Mouse (Mus musculus): ENCODE measurements around the gene Eif4a3. TPM values are rescaled to one million over a fixed set of nuclear protein-coding genes. Genes with fewer than 3 reads are reported as not detected.
"Not testable (repeated sequence)": the region's sequence is repeated elsewhere in the genome, so short reads cannot be mapped to it uniquely, and the experiment has no call there.

Gene Eif4a3
- polyA plus RNA-seq, 1 experiment from 2014 or later = 329 TPM

- Histone ChIP-seq H3K36me3 (no peaks in the 10 kb centered on the region), H3K9me3 (replicated peaks) (no peaks in the 10 kb centered on the region), H3K4me1 (peaks cover 29% of the 10 kb centered on the region), H3K27me3 (no peaks in the 10 kb centered on the region), H3K27ac (replicated peaks) (no peak overlapping the region), H3K9ac (no peak overlapping the region), H3K4me3 (replicated peaks) (no peak overlapping the region), H3K4me2 (replicated peaks) (no peak overlapping the region)
- no peak for ATAC-seq (ENCODE audit: insufficient number of reproducible peaks, low FRiP score, low TSS enrichment, low read depth)
- 77% methylated on average over 7 of the region's 7 CpGs for whole genome bisulfite sequencing
Observed at GRCm38 (mm10) chr11:119265811-119266210, 34.1 kb downstream of the Eif4a3 start.

GRCm38 (mm10) chr11:119264413-119264812 lies 35.5 kb downstream of the Eif4a3 start:
- 90% methylated on average over 13 of the region's 13 CpGs for WGBS
- Histone ChIP-seq H3K4me3 (replicated peaks) (no peak overlapping the region), H3K4me2 (replicated peaks) (no peak overlapping the region), H3K9me3 (replicated peaks) (no peaks in the 10 kb centered on the region), H3K4me1 (peaks cover 20% of the 10 kb centered on the region), H3K9ac (no peak overlapping the region), H3K27me3 (no peaks in the 10 kb centered on the region), H3K27ac (replicated peaks) (no peak overlapping the region), H3K36me3 (no peaks in the 10 kb centered on the region)
- ATAC-seq (ENCODE audit: insufficient number of reproducible peaks, low FRiP score, low TSS enrichment, low read depth) = no peak

GRCm38 (mm10) chr11:119259977-119260376 lies 39.9 kb downstream of the Eif4a3 start:
- Histone ChIP-seq H3K27ac (replicated peaks) (no peak overlapping the region), H3K4me1 (peaks cover 15% of the 10 kb centered on the region), H3K27me3 (no peaks in the 10 kb centered on the region), H3K36me3 (no peaks in the 10 kb centered on the region), H3K9ac (no peak overlapping the region), H3K9me3 (replicated peaks) (no peaks in the 10 kb centered on the region), H3K4me3 (replicated peaks) (no peak overlapping the region), H3K4me2 (replicated peaks) (no peak overlapping the region)
- 86% methylated on average over 8 of the region's 8 CpGs for WGBS
- no peak for ATAC-seq (ENCODE audit: insufficient number of reproducible peaks, low FRiP score, low TSS enrichment, low read depth)

GRCm38 (mm10) chr11:119258572-119259322 lies 41.1 kb downstream of the Eif4a3 start:
- no peaks in the 10 kb centered on the region for H3K9me3 ChIP-seq (replicated peaks)
- peak overlapping the region; percentile 50 for H3K4me2 ChIP-seq (replicated peaks)
- H3K4me1 ChIP-seq = peaks cover 15% of the 10 kb centered on the region
- no peaks in the 10 kb centered on the region for H3K36me3 ChIP-seq
- WGBS = 64% methylated on average over 23 of the region's 23 CpGs
- H3K9ac ChIP-seq = no peak overlapping the region
- ATAC-seq (ENCODE audit: insufficient number of reproducible peaks, low FRiP score, low TSS enrichment, low read depth) = peak; percentile 68
- no peaks in the 10 kb centered on the region for H3K27me3 ChIP-seq
- peak overlapping the region; percentile 30 for H3K4me3 ChIP-seq (replicated peaks)
- peak overlapping the region; percentile 52 for H3K27ac ChIP-seq (replicated peaks)

- Histone ChIP-seq H3K9me3 (replicated peaks) (no peaks in the 10 kb centered on the region), H3K9ac (no peak overlapping the region), H3K36me3 (no peaks in the 10 kb centered on the region), H3K4me2 (replicated peaks) (peak overlapping the region; percentile 50), H3K27me3 (no peaks in the 10 kb centered on the region), H3K4me1 (peaks cover 19% of the 10 kb centered on the region), H3K4me3 (replicated peaks) (peak overlapping the region; percentile 30), H3K27ac (replicated peaks) (peak overlapping the region; percentile 52; the same call in 1 of the 2 replicates)
- no peak for ATAC-seq (ENCODE audit: insufficient number of reproducible peaks, low FRiP score, low TSS enrichment, low read depth)
- 56% methylated on average over 9 of the region's 9 CpGs for WGBS
Observed at GRCm38 (mm10) chr11:119258216-119258571, 41.7 kb downstream of the Eif4a3 start.

- H3K9ac ChIP-seq; H3K4me2 ChIP-seq (replicated peaks); H3K9me3 ChIP-seq (replicated peaks); H3K27ac ChIP-seq (replicated peaks); H3K27me3 ChIP-seq; ATAC-seq (ENCODE audit: insufficient number of reproducible peaks, low FRiP score, low TSS enrichment, low read depth); H3K4me3 ChIP-seq (replicated peaks); H3K36me3 ChIP-seq: not testable (repeated sequence)
- peaks cover 33% of the 10 kb centered on the region for H3K4me1 ChIP-seq
- 87% methylated on average over 5 of the region's 5 CpGs for WGBS
Observed at GRCm38 (mm10) chr11:119256557-119256956, 43.3 kb downstream of the Eif4a3 start.

- H3K4me3 ChIP-seq (replicated peaks) = peak overlapping the region; percentile 15
- no peaks in the 10 kb centered on the region for H3K27me3 ChIP-seq
- no peak overlapping the region for H3K9ac ChIP-seq
- ATAC-seq (ENCODE audit: insufficient number of reproducible peaks, low FRiP score, low TSS enrichment, low read depth) = peak; percentile 53; the same call in 1 of the 2 replicates
- WGBS = 6% methylated on average over 22 of the region's 22 CpGs
- peaks cover 26% of the 10 kb centered on the region for H3K4me1 ChIP-seq
- no peaks in the 10 kb centered on the region for H3K36me3 ChIP-seq
- no peak overlapping the region for H3K27ac ChIP-seq (replicated peaks)
- H3K4me2 ChIP-seq (replicated peaks) = peak overlapping the region; percentile 42
- no peaks in the 10 kb centered on the region for H3K9me3 ChIP-seq (replicated peaks)
Observed at GRCm38 (mm10) chr11:119252854-119253541, 46.9 kb downstream of the Eif4a3 start.

GRCm38 (mm10) chr11:119250998-119251397 lies 48.9 kb downstream of the Eif4a3 start:
- Histone ChIP-seq H3K9ac (no peak overlapping the region), H3K4me2 (replicated peaks) (no peak overlapping the region), H3K36me3 (no peaks in the 10 kb centered on the region), H3K4me3 (replicated peaks) (no peak overlapping the region), H3K27me3 (no peaks in the 10 kb centered on the region), H3K27ac (replicated peaks) (no peak overlapping the region), H3K9me3 (replicated peaks) (no peaks in the 10 kb centered on the region), H3K4me1 (peaks cover 18% of the 10 kb centered on the region)
- 58% methylated on average over 17 of the region's 17 CpGs for WGBS
- no peak for ATAC-seq (ENCODE audit: insufficient number of reproducible peaks, low FRiP score, low TSS enrichment, low read depth)

- Histone ChIP-seq H3K27me3 (no peaks in the 10 kb centered on the region), H3K4me1 (peaks cover 18% of the 10 kb centered on the region), H3K9ac (no peak overlapping the region), H3K4me3 (replicated peaks) (no peak overlapping the region), H3K27ac (replicated peaks) (no peak overlapping the region), H3K4me2 (replicated peaks) (no peak overlapping the region), H3K36me3 (no peaks in the 10 kb centered on the region), H3K9me3 (replicated peaks) (no peaks in the 10 kb centered on the region)
- WGBS = 22% methylated on average over 6 of the region's 6 CpGs
- ATAC-seq (ENCODE audit: insufficient number of reproducible peaks, low FRiP score, low TSS enrichment, low read depth) = peak; percentile 59; the same call in 1 of the 2 replicates
Observed at GRCm38 (mm10) chr11:119249011-119249410, 50.9 kb downstream of the Eif4a3 start.

- H3K4me1 ChIP-seq; ATAC-seq (ENCODE audit: insufficient number of reproducible peaks, low FRiP score, low TSS enrichment, low read depth); H3K9me3 ChIP-seq (replicated peaks): not testable (repeated sequence)
Observed at GRCm38 (mm10) chr11:119245543-119245942, 54.3 kb downstream of the Eif4a3 start.

GRCm38 (mm10) chr11:119239480-119239879 lies 60.4 kb downstream of the Eif4a3 start:
- H3K27ac ChIP-seq (replicated peaks) = no peak overlapping the region
- no peaks in the 10 kb centered on the region for H3K36me3 ChIP-seq
- H3K4me1 ChIP-seq = peaks cover 10% of the 10 kb centered on the region
- H3K27me3 ChIP-seq = no peaks in the 10 kb centered on the region
- no peak overlapping the region for H3K4me2 ChIP-seq (replicated peaks)
- WGBS = 93% methylated on average over 12 of the region's 12 CpGs
- no peak for ATAC-seq (ENCODE audit: insufficient number of reproducible peaks, low FRiP score, low TSS enrichment, low read depth)
- no peak overlapping the region for H3K4me3 ChIP-seq (replicated peaks)
- no peak overlapping the region for H3K9ac ChIP-seq
- no peaks in the 10 kb centered on the region for H3K9me3 ChIP-seq (replicated peaks)

More at GRCm38 (mm10) chr11:119245543-119245942, 54.3 kb downstream of the Eif4a3 start:
- not testable (repeated sequence) for H3K36me3 ChIP-seq; H3K4me2 ChIP-seq (replicated peaks); H3K9ac ChIP-seq; H3K27me3 ChIP-seq; H3K4me3 ChIP-seq (replicated peaks); H3K27ac ChIP-seq (replicated peaks)
- 83% methylated on average over 6 of the region's 6 CpGs for WGBS

Measured in embryonic facial prominence, embryonic 15.5 days (tissue).